Mouse (Mus musculus) kidney, adult 9 months (tissue): ENCODE data around the gene Siae.

Experiments used
- DNase-seq: peaks from one replicate; pipeline ENCODE4 v3.0.0; 2022

The Siae gene

GRCm38 (mm10) chr9:37572204-37572876 lies 16.8 kb downstream of the Siae start:
- DNase-seq, result no peak

- DNase-seq, result no peak
Observed at GRCm38 (mm10) chr9:37576436-37576930, 21.0 kb downstream of the Siae start.

GRCm38 (mm10) chr9:37583594-37583993 lies 28.1 kb downstream of the Siae start:
- no peak for DNase-seq

GRCm38 (mm10) chr9:37586718-37587117 lies 31.2 kb downstream of the Siae start:
- DNase-seq, result no peak

GRCm38 (mm10) chr9:37590381-37590780 lies 34.9 kb downstream of the Siae start:
- DNase-seq, result no peak

- no peak for DNase-seq
Observed at GRCm38 (mm10) chr9:37592025-37592424, 36.5 kb downstream of the Siae start.

GRCm38 (mm10) chr9:37592633-37593032 lies 37.1 kb downstream of the Siae start:
- DNase-seq, result no peak

- no peak for DNase-seq
Observed at GRCm38 (mm10) chr9:37593690-37594089, 38.2 kb downstream of the Siae start.

- DNase-seq, result no peak
Observed at GRCm38 (mm10) chr9:37595570-37595969, 40.1 kb downstream of the Siae start.

- DNase-seq, result no peak
Observed at GRCm38 (mm10) chr9:37598637-37599036, 43.1 kb downstream of the Siae start.

GRCm38 (mm10) chr9:37600538-37601205 lies 45.2 kb downstream of the Siae start:
- DNase-seq, result no peak

GRCm38 (mm10) chr9:37605089-37605488 lies 49.6 kb downstream of the Siae start:
- DNase-seq, result no peak

- no peak for DNase-seq
Observed at GRCm38 (mm10) chr9:37609558-37609957, 54.1 kb downstream of the Siae start.

- DNase-seq, result peak; percentile 93
Observed at GRCm38 (mm10) chr9:37613182-37613910, 57.8 kb downstream of the Siae start, which contains the start of gene Spa17. TSS of gene Spa17 (minus strand) at chr9:37613722.

GRCm38 (mm10) chr9:37613911-37614280 lies 58.4 kb downstream of the Siae start:
- no peak for DNase-seq

- DNase-seq, result no peak
Observed at GRCm38 (mm10) chr9:37614316-37614715, 58.8 kb downstream of the Siae start.

- DNase-seq, result no peak
Observed at GRCm38 (mm10) chr9:37615220-37615619, 59.7 kb downstream of the Siae start.

- DNase-seq, result peak; percentile 68
Observed at GRCm38 (mm10) chr9:37616770-37617169, 61.3 kb downstream of the Siae start.

- no peak for DNase-seq
Observed at GRCm38 (mm10) chr9:37621290-37621689, 65.8 kb downstream of the Siae start.

GRCm38 (mm10) chr9:37623981-37624380 lies 68.5 kb downstream of the Siae start:
- no peak for DNase-seq

- DNase-seq, result no peak
Observed at GRCm38 (mm10) chr9:37624502-37624901, 69.0 kb downstream of the Siae start.

- no peak for DNase-seq
Observed at GRCm38 (mm10) chr9:37625129-37625528, 69.6 kb downstream of the Siae start.

GRCm38 (mm10) chr9:37625641-37626040 lies 70.1 kb downstream of the Siae start:
- peak; percentile 10 for DNase-seq

- DNase-seq, result peak; percentile 47
Observed at GRCm38 (mm10) chr9:37626103-37626567, 70.6 kb downstream of the Siae start.
